Mouse (Mus musculus) heart, adult 2 months (tissue): ENCODE measurements around the gene Ppm1n. TPM values are rescaled to one million over a fixed set of nuclear protein-coding genes. Genes with fewer than 3 reads are reported as not detected.

ENCODE experiments used
- DNase-seq, 2 experiments: peaks; one replicate each; pipeline ENCODE4 v3.0.0; 2021
- H3K27ac ChIP-seq: fragments of 200-600 bp; 2 replicates; pipeline ENCODE4 v1.8.1; 2022
- H3K27me3 ChIP-seq: fragments of 200-500 bp; 2 replicates; pipeline ENCODE4 v1.6.1; 2012; ENCODE audit warnings: mild to moderate bottlenecking, low read length, inconsistent platforms, mixed read lengths; ENCODE audit not compliant: control insufficient read depth, insufficient read depth
- H3K36me3 ChIP-seq: fragments of 200-500 bp; 2 replicates; pipeline ENCODE4 v1.6.1; 2012; ENCODE audit warnings: low read length, inconsistent platforms; ENCODE audit not compliant: control insufficient read depth, insufficient read depth
- H3K4me1 ChIP-seq: fragments of 200-500 bp; 2 replicates; pipeline ENCODE4 v1.6.1; 2011; ENCODE audit warnings: low read length; ENCODE audit not compliant: control insufficient read depth, insufficient read depth
- H3K4me3 ChIP-seq: fragments of 200-600 bp; 2 replicates; pipeline ENCODE4 v1.8.1; 2022
- H3K79me2 ChIP-seq: fragments of 200-500 bp; replicated peaks from 2 replicates; pipeline ENCODE4 v1.6.1; 2012; ENCODE audit warnings: mild to moderate bottlenecking, inconsistent platforms, low read length, moderate library complexity, mixed read lengths; ENCODE audit not compliant: control insufficient read depth, insufficient read depth
- H3K9ac ChIP-seq: fragments of 200-500 bp; 2 replicates; pipeline ENCODE4 v1.6.1; 2012; ENCODE audit warnings: low read depth, mild to moderate bottlenecking, control low read depth, inconsistent platforms, low read length, mixed read lengths
- CTCF ChIP-seq: fragments of 200-600 bp; IDR thresholded peaks from 2 replicates; pipeline ENCODE4 v1.8.1; 2022; ENCODE audit warnings: antibody characterized with exemption, mild to moderate bottlenecking, moderate library complexity
- EP300 ChIP-seq: fragments of 200-500 bp; IDR thresholded peaks from 2 replicates; pipeline ENCODE4 v1.6.1; 2011; ENCODE audit warnings: low read depth, low read length, control low read depth; ENCODE audit not compliant: insufficient read depth
- POLR2A ChIP-seq: fragments of 200-500 bp; IDR thresholded peaks from 2 replicates; pipeline ENCODE4 v1.6.1; 2011; ENCODE audit warnings: mild to moderate bottlenecking, low read depth, low read length, control low read depth; ENCODE audit not compliant: insufficient read depth
- WGBS: fragments of 180-500 bp; shearing (Covaris S2); methylation state at CpG from one replicate; pipeline ENCODE4 v1.1.7; 2018; 5-methylcytosine and 5-hydroxymethylcytosine counted together
- intact Hi-C: fragments of 180-260 bp; cut with DNase I; formaldehyde crosslinking; loops from one replicate; pipeline ENCODE4 v1.15.1; 2025
- polyA plus RNA-seq: library from polyadenylated mRNA; depleted of rRNA; stranded (reverse); fragments of >200 nt; gene quantifications from 2 replicates; pipeline ENCODE4 v1.2.3, GENCODE M21; 2012
- total RNA-seq, 2 experiments: library from RNA; stranded (reverse); gene quantifications; 2 replicates each; pipeline ENCODE4 v1.2.3; 2021

Ppm1n gene
- total and polyA plus RNA-seq, 3 experiments = 0.21 to 0.33 TPM; not detected in 1

- no peaks in the 10 kb centered on the region for H3K36me3 ChIP-seq
- no peak overlapping the region for H3K9ac ChIP-seq
- no peak for DNase-seq
- WGBS = 65% methylated on average over 16 of the region's 16 CpGs
- H3K27me3 ChIP-seq = no peaks in the 10 kb centered on the region
- peaks cover 3% of the 10 kb centered on the region for H3K4me1 ChIP-seq
- intact Hi-C loops = no loop called here
- no peaks in the 10 kb centered on the region for H3K79me2 ChIP-seq
- H3K27ac ChIP-seq = no peak overlapping the region
- no peak overlapping the region for H3K4me3 ChIP-seq
- no peak for TF ChIP-seq EP300
- no peak for TF ChIP-seq CTCF
- TF ChIP-seq POLR2A = no peak
These were observed 26.2 kb upstream of the Ppm1n start for GRCm38 (mm10) chr7:19305796-19306765.

- Histone ChIP-seq H3K79me2 (no peaks in the 10 kb centered on the region), H3K36me3 (no peaks in the 10 kb centered on the region), H3K9ac (no peak overlapping the region), H3K27ac (no peak overlapping the region; the same call in 1 of the 2 replicates), H3K27me3 (no peaks in the 10 kb centered on the region), H3K4me1 (peaks cover 2% of the 10 kb centered on the region), H3K4me3 (no peak overlapping the region)
- TF ChIP-seq EP300 (no peak), CTCF (no peak), POLR2A (no peak)
- intact Hi-C loops = no loop called here
- no peak for DNase-seq
- 28% methylated on average over 6 of the region's 6 CpGs for WGBS
These were observed 25.5 kb upstream of the Ppm1n start for GRCm38 (mm10) chr7:19305413-19305735.

- H3K4me1 ChIP-seq = peaks cover 2% of the 10 kb centered on the region
- TF ChIP-seq CTCF (no peak), POLR2A (no peak), EP300 (no peak)
- no peaks in the 10 kb centered on the region for H3K79me2 ChIP-seq
- H3K27me3 ChIP-seq = no peaks in the 10 kb centered on the region
- DNase-seq = no peak
- 11% methylated on average over 48 of the region's 48 CpGs for WGBS
- no peak overlapping the region; the same call in 1 of the 2 replicates for H3K27ac ChIP-seq
- H3K9ac ChIP-seq = peak overlapping the region; percentile 56
- H3K4me3 ChIP-seq = peak overlapping the region; percentile 45
- intact Hi-C loops = no loop called here
- H3K36me3 ChIP-seq = no peaks in the 10 kb centered on the region
These were observed 24.9 kb upstream of the Ppm1n start for GRCm38 (mm10) chr7:19304501-19305412.

- intact Hi-C loops = no loop called here
- peak overlapping the region; percentile 45 for H3K4me3 ChIP-seq
- TF ChIP-seq CTCF (peak; percentile 93), POLR2A (no peak), EP300 (no peak)
- WGBS = 3% methylated on average over 16 of the region's 16 CpGs
- no peaks in the 10 kb centered on the region for H3K27me3 ChIP-seq
- no peak overlapping the region for H3K27ac ChIP-seq
- no peaks in the 10 kb centered on the region for H3K79me2 ChIP-seq
- H3K9ac ChIP-seq = no peak overlapping the region
- no peaks in the 10 kb centered on the region for H3K36me3 ChIP-seq
- H3K4me1 ChIP-seq = peaks cover 2% of the 10 kb centered on the region
- DNase-seq = peak; percentile 78 to 90
These were observed 23.9 kb upstream of the Ppm1n start for GRCm38 (mm10) chr7:19303770-19304169.

- intact Hi-C loops = no loop called here
- Histone ChIP-seq H3K36me3 (no peaks in the 10 kb centered on the region), H3K27me3 (no peaks in the 10 kb centered on the region), H3K79me2 (no peaks in the 10 kb centered on the region), H3K27ac (no peak overlapping the region), H3K4me1 (peaks cover 2% of the 10 kb centered on the region), H3K9ac (no peak overlapping the region), H3K4me3 (no peak overlapping the region)
- no peak for TF ChIP-seq POLR2A
- TF ChIP-seq EP300 = no peak
- no peak for TF ChIP-seq CTCF
- no peak for DNase-seq
- whole genome bisulfite sequencing = 91% methylated on average over 12 of the region's 12 CpGs
These were observed 23.1 kb upstream of the Ppm1n start for GRCm38 (mm10) chr7:19303046-19303305.
